Mouse (Mus musculus): ENCODE results near the gene Lbhd2. TPM values are rescaled to one million over a fixed set of nuclear protein-coding genes. Genes with fewer than 3 reads are reported as not detected.

Gene Lbhd2
- polyA plus RNA-seq, 1 experiment = 0.72 TPM

- TF ChIP-seq CTCF (IDR thresholded peaks at IDR 0.05; ENCODE audit: control insufficient read depth, insufficient read depth, insufficient replicate concordance, low read depth, low read length) (no peak), POLR2A (IDR thresholded peaks at IDR 0.05; ENCODE audit: control insufficient read depth, low read depth, low read length) (no peak)
- H3K4me1 ChIP-seq (ENCODE audit: control insufficient read depth, insufficient read depth, low read length) = no peaks in the 10 kb centered on the region
- H3K27ac ChIP-seq (ENCODE audit: control insufficient read depth, insufficient read depth, low read depth, low read length) = no peak overlapping the region
- H3K36me3 ChIP-seq (ENCODE audit: control insufficient read depth, insufficient read depth, low read length) = no peaks in the 10 kb centered on the region
- no peak overlapping the region for H3K4me3 ChIP-seq (ENCODE audit: control insufficient read depth, low read depth, low read length)
- H3K27me3 ChIP-seq (ENCODE audit: control insufficient read depth, insufficient read depth, low read length) = no peaks in the 10 kb centered on the region
Measured at GRCm38 (mm10) chr12:111454021-111454420, 47.4 kb downstream of the Lbhd2 start.

GRCm38 (mm10) chr12:111454543-111455280 is 48.1 kb downstream of the Lbhd2 start:
- Histone ChIP-seq H3K27me3 (ENCODE audit: control insufficient read depth, insufficient read depth, low read length) (no peaks in the 10 kb centered on the region), H3K36me3 (ENCODE audit: control insufficient read depth, insufficient read depth, low read length) (no peaks in the 10 kb centered on the region), H3K4me3 (ENCODE audit: control insufficient read depth, low read depth, low read length) (no peak overlapping the region), H3K27ac (ENCODE audit: control insufficient read depth, insufficient read depth, low read depth, low read length) (no peak overlapping the region), H3K4me1 (ENCODE audit: control insufficient read depth, insufficient read depth, low read length) (no peaks in the 10 kb centered on the region)
- TF ChIP-seq POLR2A (IDR thresholded peaks at IDR 0.05; ENCODE audit: control insufficient read depth, low read depth, low read length) (no peak), CTCF (IDR thresholded peaks at IDR 0.05; ENCODE audit: control insufficient read depth, insufficient read depth, insufficient replicate concordance, low read depth, low read length) (no peak)

- TF ChIP-seq POLR2A (IDR thresholded peaks at IDR 0.05; ENCODE audit: control insufficient read depth, low read depth, low read length) = no peak
- TF ChIP-seq CTCF (IDR thresholded peaks at IDR 0.05; ENCODE audit: control insufficient read depth, insufficient read depth, insufficient replicate concordance, low read depth, low read length) = no peak
- Histone ChIP-seq H3K4me3 (ENCODE audit: control insufficient read depth, low read depth, low read length) (no peak overlapping the region), H3K4me1 (ENCODE audit: control insufficient read depth, insufficient read depth, low read length) (no peaks in the 10 kb centered on the region), H3K27me3 (ENCODE audit: control insufficient read depth, insufficient read depth, low read length) (no peaks in the 10 kb centered on the region), H3K27ac (ENCODE audit: control insufficient read depth, insufficient read depth, low read depth, low read length) (no peak overlapping the region), H3K36me3 (ENCODE audit: control insufficient read depth, insufficient read depth, low read length) (no peaks in the 10 kb centered on the region)
Measured at GRCm38 (mm10) chr12:111455311-111455846, 48.8 kb downstream of the Lbhd2 start.

- Histone ChIP-seq H3K27me3 (ENCODE audit: control insufficient read depth, insufficient read depth, low read length) (no peaks in the 10 kb centered on the region), H3K4me1 (ENCODE audit: control insufficient read depth, insufficient read depth, low read length) (no peaks in the 10 kb centered on the region; the same call in 1 of the 2 replicates), H3K4me3 (ENCODE audit: control insufficient read depth, low read depth, low read length) (no peak overlapping the region), H3K36me3 (ENCODE audit: control insufficient read depth, insufficient read depth, low read length) (no peaks in the 10 kb centered on the region), H3K27ac (ENCODE audit: control insufficient read depth, insufficient read depth, low read depth, low read length) (no peak overlapping the region)
- no peak for TF ChIP-seq POLR2A (IDR thresholded peaks at IDR 0.05; ENCODE audit: control insufficient read depth, low read depth, low read length)
- no peak for TF ChIP-seq CTCF (IDR thresholded peaks at IDR 0.05; ENCODE audit: control insufficient read depth, insufficient read depth, insufficient replicate concordance, low read depth, low read length)
Measured at GRCm38 (mm10) chr12:111455860-111456259, 49.3 kb downstream of the Lbhd2 start.

GRCm38 (mm10) chr12:111457742-111458141 is 51.1 kb downstream of the Lbhd2 start:
- no peak overlapping the region for H3K27ac ChIP-seq (ENCODE audit: control insufficient read depth, insufficient read depth, low read depth, low read length)
- H3K4me1 ChIP-seq (ENCODE audit: control insufficient read depth, insufficient read depth, low read length) = no peaks in the 10 kb centered on the region; the same call in 1 of the 2 replicates
- H3K36me3 ChIP-seq (ENCODE audit: control insufficient read depth, insufficient read depth, low read length) = no peaks in the 10 kb centered on the region
- TF ChIP-seq POLR2A (IDR thresholded peaks at IDR 0.05; ENCODE audit: control insufficient read depth, low read depth, low read length) = no peak
- TF ChIP-seq CTCF (IDR thresholded peaks at IDR 0.05; ENCODE audit: control insufficient read depth, insufficient read depth, insufficient replicate concordance, low read depth, low read length) = no peak
- H3K27me3 ChIP-seq (ENCODE audit: control insufficient read depth, insufficient read depth, low read length) = no peaks in the 10 kb centered on the region
- H3K4me3 ChIP-seq (ENCODE audit: control insufficient read depth, low read depth, low read length) = no peak overlapping the region

Other genes starting within 250 kb of the Lbhd2 start
- 2.1 and 2.4 TPM in 2 replicates for gene Traf3, start 240.4 kb upstream of the Lbhd2 start, polyA plus RNA-seq (2012; rRNA removed)
- 5.1 and 5.2 TPM in 2 replicates for gene 4930595D18Rik, start 222.3 kb upstream of the Lbhd2 start, polyA plus RNA-seq (2012; rRNA removed)
- gene Amn, start 135.7 kb upstream of the Lbhd2 start, polyA plus RNA-seq (2012; rRNA removed) = 14.4 and 17.1 TPM in 2 replicates
- gene Cdc42bpb, start 29.1 kb upstream of the Lbhd2 start, polyA plus RNA-seq (2012; rRNA removed) = 55.3 and 56.8 TPM in 2 replicates
- 5.5 and 6.5 TPM in 2 replicates for gene Exoc3l4, start 10.2 kb downstream of the Lbhd2 start, polyA plus RNA-seq (2012; rRNA removed)
- gene Tnfaip2, start 35.7 kb downstream of the Lbhd2 start, polyA plus RNA-seq (2012; rRNA removed) = 77.2 and 89.7 TPM in 2 replicates
- 1.7 and 1.8 TPM in 2 replicates for gene Gm266, start 79.0 kb downstream of the Lbhd2 start, polyA plus RNA-seq (2012; rRNA removed)
- gene Eif5, start 131.2 kb downstream of the Lbhd2 start, polyA plus RNA-seq (2012; rRNA removed) = 280 and 283 TPM in 2 replicates
- 17.0 and 21.4 TPM in 2 replicates for gene Mark3, start 167.7 kb downstream of the Lbhd2 start, polyA plus RNA-seq (2012; rRNA removed)